Mouse (Mus musculus) embryonic stem cell, embryonic (primary cell): ENCODE results near the gene 2310009B15Rik.

Experiments used
- CTCF ChIA-PET, 4 experiments: fragments of 300-600 bp in 2 of 4; fragments of 350-600 bp in 2 of 4; sonication (Branson Sonifier 250); formaldehyde crosslinking; loops; one replicate each; lab custom pipeline; 2022; ENCODE audit warnings: inconsistent platforms in 2 of 4; lab: Charles Lee
- POLR2A ChIA-PET, 4 experiments: fragments of 300-600 bp in 2 of 4; fragments of 350-600 bp in 2 of 4; sonication (Branson Sonifier 250); formaldehyde crosslinking; loops; one replicate each; lab custom pipeline; 2022; ENCODE audit warnings: antibody characterized with exemption in 4 of 4, inconsistent platforms in 1 of 4; lab: Charles Lee

The 2310009B15Rik gene

DNA sequence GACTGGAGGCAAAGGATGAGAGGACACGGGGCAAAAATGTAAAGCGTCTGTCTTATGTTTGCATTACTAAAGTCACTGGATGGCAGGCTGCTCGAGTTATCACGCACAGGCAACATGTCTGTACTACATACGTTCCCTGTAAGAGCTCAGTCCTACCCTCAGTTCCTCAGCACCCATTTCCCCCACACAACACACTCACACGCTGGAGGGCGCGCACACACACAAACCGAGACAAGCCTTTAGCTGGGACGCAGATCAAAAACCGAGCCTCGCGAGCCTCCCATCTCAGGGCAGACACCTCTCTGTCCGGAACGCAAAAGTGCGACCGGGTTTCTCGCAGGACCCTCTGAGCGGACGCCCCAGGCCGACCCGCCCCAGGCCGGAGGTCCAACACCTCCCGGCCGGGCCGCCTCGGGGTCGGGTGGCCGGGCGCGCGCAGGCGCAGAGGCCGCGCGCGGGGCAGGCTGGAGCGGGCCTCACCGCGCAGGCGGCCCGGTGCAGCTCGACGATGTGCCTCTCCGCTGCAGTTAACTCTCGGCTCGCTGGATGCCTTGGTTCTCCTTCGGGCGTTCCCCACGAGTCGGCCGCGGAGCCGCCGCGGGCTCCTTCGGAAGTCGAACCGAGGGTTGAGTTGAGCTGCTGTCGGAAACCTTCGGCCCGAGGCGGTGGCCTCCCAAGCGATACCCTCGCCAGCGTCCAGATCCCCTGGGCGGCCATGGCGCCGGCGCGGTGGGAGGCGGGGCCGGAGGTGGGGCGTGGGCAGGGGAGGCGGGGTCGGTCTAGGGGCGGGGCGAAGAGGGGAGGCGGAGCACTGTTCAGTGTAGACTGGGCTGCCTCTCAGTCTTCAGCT lies at the start of gene 2310009B15Rik:
TSS of gene 2310009B15Rik (minus strand) at position 752 of the 850 bp plus-strand sequence.
- ChIA-PET POLR2A (interaction anchor here in 3 of 4 experiments (0.6 to 1.7 kb wide), 10 partner anchors 9 to 366 kb away, joined by 3 to 6 read pairs (median 4); no protein-coding TSS in a partner anchor), CTCF (interaction anchor here in 2 of 4 experiments (0.5 to 0.7 kb wide), 3 partner anchors 104 to 389 kb away, joined by 3 to 16 read pairs (median 5); no protein-coding TSS in a partner anchor)

DNA sequence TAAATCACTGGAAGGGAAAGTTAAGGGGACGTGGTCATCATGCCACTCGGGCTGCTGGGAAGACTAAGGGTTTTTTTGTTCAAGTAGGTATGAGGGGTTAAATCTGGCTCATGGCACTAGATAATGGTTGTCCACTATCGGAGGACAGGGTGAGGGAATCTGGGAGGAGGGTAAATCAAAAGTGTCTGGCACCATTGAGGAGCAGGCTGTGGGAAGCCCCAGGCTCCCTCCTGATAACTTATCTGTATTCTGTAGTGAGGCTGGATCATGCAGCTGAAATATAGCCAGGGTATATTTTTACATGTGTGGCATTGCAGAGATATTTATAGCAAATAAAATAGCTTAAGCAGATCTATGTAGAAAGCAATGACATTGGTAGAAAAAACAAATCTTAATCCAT lies 49.6 kb upstream of the 2310009B15Rik start:
- ChIA-PET CTCF (no interaction called here), POLR2A (no interaction called here)

DNA sequence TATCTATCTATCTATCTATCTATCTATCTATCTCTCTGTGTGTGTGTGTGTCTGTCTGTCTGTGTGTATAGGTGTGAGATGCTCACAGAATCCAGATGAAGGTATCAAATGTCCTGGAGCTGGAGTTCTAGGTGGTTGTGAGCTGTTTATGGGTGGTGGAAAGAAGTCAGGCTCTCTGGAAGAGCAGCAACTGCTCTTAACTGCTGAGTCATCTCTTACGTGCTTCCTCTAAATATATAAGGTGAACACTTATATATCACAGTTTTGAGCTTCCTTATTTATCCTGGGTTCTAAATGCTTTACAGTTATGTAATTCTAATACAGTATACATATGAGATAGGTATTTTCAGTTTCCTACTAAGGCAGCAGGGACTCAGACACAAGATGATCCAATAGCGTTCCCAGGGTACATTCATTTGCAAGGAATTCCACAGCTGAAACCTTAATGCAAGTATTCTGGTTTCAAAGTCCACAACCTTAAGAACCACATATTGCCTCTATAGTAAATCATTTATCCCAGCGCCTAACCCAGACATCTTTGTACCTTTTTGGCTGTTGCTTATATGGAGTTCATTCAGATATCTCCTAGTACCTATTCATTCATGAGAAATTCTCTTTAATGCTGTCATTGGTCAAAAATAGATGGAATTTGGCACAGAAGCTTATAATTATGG lies 48.6 kb upstream of the 2310009B15Rik start:
- POLR2A ChIA-PET = no interaction called here
- CTCF ChIA-PET = no interaction called here

- POLR2A ChIA-PET = interaction anchor here in 1 of 4 experiments (1.0 to 1.1 kb wide), 2 partner anchors 9 to 34 kb away, joined by 3 read pairs; no protein-coding TSS in a partner anchor
- CTCF ChIA-PET = interaction anchor here in 1 of 4 experiments (0.7 kb wide), 1 partner anchor 286 kb away, joined by 3 read pairs; no protein-coding TSS in a partner anchor
Observed at GRCm38 (mm10) chr1:138903894-138904293, 47.2 kb upstream of the 2310009B15Rik start.

GRCm38 (mm10) chr1:138901431-138902117 lies 44.9 kb upstream of the 2310009B15Rik start:
- ChIA-PET POLR2A (no interaction called here), CTCF (no interaction called here)

DNA sequence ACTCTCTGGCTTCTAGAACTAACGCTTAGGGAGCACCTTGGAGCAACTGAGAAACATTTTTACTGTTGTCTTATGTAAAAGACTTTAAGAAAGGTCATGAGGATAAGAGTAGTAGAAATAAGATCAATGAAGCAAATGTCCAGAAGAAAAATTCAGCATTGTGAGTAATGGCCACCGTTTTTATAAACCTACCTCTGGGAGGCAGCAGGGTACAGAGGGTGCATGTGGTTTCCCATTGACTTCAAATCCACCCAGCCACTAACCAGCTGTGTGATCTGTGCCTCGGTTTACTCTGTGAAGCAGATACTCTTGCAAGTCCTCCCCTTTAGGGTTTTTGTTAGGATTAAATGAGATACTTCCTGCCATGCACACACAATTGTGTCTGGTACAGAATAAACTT lies 39.4 kb upstream of the 2310009B15Rik start:
- POLR2A ChIA-PET = no interaction called here
- CTCF ChIA-PET = no interaction called here

- POLR2A ChIA-PET = interaction anchor here in 2 of 4 experiments (1.1 to 1.3 kb wide), 2 partner anchors 21 to 24 kb away, joined by 4 read pairs; no protein-coding TSS in a partner anchor
- CTCF ChIA-PET = no interaction called here
Observed at GRCm38 (mm10) chr1:138877470-138878254, 21.0 kb upstream of the 2310009B15Rik start.

DNA sequence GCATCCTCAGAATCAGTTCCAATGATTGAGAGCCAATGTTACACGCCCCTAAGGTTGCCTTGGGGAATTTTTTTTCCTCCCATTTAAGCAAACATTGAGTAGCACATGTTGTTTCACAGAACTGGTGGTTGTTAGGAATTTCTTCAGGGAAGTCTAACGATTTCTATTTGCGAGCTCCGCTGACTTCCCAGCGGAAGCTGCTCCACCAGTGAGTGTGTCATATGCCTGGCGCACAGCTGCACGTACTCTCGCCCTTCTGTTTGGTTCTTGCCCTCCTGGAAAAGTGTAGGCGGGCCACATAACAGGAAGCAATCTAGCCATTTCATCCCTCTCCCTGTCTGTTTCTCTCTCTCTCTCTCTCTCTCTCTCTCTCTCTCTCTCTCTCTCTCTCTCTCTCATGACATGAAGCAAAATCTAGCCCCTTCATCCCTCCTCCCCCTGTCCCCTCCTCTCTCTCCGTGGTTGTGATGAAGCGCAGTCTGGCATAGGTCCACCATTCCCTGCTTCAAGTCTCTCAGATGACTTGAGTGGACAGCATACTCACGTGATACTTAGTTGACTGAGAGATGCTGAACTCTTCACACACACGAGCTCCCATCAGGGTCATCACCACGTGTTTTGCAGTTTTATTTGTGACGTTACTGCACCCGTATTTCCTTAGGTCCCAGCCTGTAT lies 19.9 kb upstream of the 2310009B15Rik start:
- CTCF ChIA-PET = no interaction called here
- POLR2A ChIA-PET = interaction anchor here in 3 of 4 experiments (0.5 to 1.3 kb wide), 4 partner anchors 20 to 1923 kb away, joined by 3 to 4 read pairs (median 4); partner anchors contain the start of gene 2310009B15Rik (in 1 of the 3)

DNA sequence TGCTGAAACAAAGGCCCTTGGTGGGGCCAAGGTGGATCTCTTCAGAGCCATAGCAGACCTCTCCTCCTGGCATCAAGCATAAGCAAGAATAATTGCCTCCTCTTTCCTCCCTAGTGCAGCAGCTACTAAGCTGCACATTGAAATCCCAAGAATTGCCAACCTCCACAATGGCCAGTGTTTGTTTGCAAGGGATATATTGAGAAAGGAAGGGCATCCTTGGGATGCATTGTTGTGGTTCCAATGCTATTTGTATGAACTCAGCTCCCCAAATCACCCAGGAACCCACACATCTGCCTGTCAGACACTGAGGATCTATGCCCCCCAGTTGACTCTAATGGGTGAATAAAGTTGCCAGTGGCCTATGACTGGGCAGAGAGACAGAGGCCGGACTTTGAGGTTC lies 5.8 kb downstream of the 2310009B15Rik start:
- POLR2A ChIA-PET = no interaction called here
- CTCF ChIA-PET = no interaction called here

DNA sequence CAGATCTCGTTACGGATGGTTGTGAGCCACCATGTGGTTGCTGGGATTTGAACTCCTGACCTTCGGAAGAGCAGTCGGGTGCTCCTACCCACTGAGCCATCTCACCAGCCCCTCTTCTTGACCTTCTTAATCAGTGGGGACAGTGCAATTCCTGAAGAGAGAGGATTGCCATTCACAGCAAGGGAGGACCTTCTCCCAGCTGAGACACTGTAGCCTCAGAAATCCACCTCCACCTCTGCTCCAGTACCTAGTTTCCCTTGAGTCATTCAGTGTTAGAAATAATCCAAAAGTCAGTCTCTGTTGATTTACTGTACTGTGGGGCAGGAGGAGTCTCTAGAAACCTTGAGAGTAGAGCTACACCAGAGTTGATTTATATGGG lies 6.5 kb downstream of the 2310009B15Rik start:
- ChIA-PET CTCF (interaction anchor here in 1 of 4 experiments (0.7 kb wide), 1 partner anchor 310 kb away, joined by 4 read pairs; no protein-coding TSS in a partner anchor), POLR2A (interaction anchor here in 1 of 4 experiments (1.3 kb wide), 1 partner anchor 113 kb away, joined by 3 read pairs; no protein-coding TSS in a partner anchor)

DNA sequence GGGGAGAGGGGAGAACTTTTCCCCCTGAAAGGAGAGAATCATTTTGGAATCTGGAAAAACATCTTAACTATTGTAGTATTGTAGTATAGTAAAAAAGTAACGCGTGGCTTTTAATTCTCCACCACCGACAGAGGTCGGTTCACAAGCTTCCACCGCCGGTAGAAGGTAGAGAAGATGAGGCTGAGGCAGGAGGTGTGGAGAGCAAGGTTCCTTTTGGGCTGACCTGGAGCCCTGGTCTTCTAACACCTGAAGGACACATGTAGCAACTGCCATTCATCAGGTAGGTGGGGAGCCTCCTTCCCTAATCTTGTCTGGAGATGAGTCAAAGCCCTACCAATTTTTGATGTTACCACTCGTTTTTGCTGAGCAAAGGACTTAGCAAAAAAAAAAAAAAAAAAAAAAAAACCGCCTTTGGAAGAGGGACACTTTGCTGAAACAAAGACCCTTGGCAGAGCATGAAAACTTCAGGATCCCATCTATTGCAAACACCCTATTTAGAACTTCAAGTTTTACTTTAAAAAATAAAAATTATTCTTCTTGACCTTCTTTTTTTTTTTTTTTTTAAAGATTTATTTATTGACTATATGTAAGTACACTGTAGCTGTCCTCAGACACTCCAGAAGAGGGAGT lies 7.0 kb downstream of the 2310009B15Rik start:
- ChIA-PET POLR2A (interaction anchor here in 2 of 4 experiments (1.3 to 3.8 kb wide), 3 partner anchors 12 to 113 kb away, joined by 3 to 16 read pairs (median 4); partner anchors contain the start of gene Dennd1b (in 1 of the 2)), CTCF (interaction anchor here in 1 of 4 experiments (0.7 kb wide), 1 partner anchor 310 kb away, joined by 4 read pairs; no protein-coding TSS in a partner anchor)

DNA sequence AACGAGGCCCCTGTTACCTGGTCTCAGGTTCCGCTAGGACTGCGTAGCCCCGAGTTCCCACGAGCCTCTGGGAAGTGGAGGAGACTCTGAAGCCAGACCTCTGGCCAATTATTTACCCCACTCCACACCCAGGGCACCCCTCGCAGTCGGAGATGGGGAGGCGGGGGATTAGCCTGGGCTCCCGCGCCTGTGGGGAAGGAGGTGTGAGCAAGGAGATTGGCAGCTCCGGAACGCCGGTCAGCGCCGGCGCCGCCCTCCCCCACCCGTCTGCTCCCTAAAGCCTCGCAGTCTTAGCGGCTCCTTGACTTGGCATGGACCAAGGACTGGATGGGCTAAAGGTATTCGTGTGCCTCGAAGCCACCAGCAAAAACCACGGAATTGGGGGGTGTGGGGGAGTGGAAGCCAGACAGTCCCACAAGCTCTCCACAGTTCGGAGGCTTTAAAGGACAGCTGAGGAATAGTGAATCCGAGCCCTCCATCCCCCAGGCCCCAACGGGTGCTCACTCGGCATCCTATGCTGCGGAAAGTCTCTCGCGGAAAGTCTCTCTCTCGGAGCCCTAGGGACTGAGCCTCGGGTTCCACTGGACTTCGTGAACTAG lies 8.0 kb downstream of the 2310009B15Rik start, which contains the start of gene Lhx9:
TSS of gene Lhx9 (minus strand) at position 67 of the 599 bp plus-strand sequence.
- POLR2A ChIA-PET = interaction anchor here (0.6 to 3.8 kb wide), 6 partner anchors 11 to 230 kb away, joined by 3 to 16 read pairs (median 3); partner anchors contain the start of gene Dennd1b (in 2 of the 4)

DNA sequence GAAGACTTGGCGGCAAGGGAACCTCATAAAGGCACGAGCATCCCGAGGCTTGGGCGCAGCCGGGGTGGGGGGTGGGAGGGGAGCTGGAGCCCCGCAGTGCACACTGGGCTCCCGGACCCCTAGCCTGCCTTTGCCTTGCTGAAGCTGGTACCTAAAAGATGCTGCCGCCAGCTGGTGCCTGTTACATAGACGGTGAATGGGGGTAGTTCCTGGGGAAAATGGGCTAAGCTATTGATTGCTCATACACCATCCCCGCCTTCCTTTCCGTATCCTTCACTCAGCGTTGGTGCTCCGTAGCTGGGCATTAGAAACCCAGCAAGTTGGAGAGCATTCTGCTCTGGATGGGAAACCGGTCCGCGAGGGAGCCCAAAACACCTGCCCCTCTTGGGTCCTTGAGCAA lies 8.6 kb downstream of the 2310009B15Rik start:
- CTCF ChIA-PET = interaction anchor here in 1 of 4 experiments (0.6 kb wide), 1 partner anchor 94 kb away, joined by 4 read pairs; no protein-coding TSS in a partner anchor
- POLR2A ChIA-PET = interaction anchor here in 3 of 4 experiments (1.1 to 3.8 kb wide), 5 partner anchors 9 to 229 kb away, joined by 3 to 16 read pairs (median 3); partner anchors contain the start of gene Dennd1b (in 2 of the 3)

More for the DNA sequence above, 8.0 kb downstream of the 2310009B15Rik start, which contains the start of gene Lhx9:
- CTCF ChIA-PET = no interaction called here

GRCm38 (mm10) chr1:138847146-138847545 lies 9.5 kb downstream of the 2310009B15Rik start:
- ChIA-PET CTCF (interaction anchor here in 3 of 4 experiments (0.6 to 1.7 kb wide), 3 partner anchors 11 to 93 kb away, joined by 4 to 5 read pairs (median 4); no protein-coding TSS in a partner anchor), POLR2A (interaction anchor here in 3 of 4 experiments (0.6 to 3.8 kb wide), 7 partner anchors 9 to 1954 kb away, joined by 3 to 16 read pairs (median 4); no protein-coding TSS in a partner anchor)

DNA sequence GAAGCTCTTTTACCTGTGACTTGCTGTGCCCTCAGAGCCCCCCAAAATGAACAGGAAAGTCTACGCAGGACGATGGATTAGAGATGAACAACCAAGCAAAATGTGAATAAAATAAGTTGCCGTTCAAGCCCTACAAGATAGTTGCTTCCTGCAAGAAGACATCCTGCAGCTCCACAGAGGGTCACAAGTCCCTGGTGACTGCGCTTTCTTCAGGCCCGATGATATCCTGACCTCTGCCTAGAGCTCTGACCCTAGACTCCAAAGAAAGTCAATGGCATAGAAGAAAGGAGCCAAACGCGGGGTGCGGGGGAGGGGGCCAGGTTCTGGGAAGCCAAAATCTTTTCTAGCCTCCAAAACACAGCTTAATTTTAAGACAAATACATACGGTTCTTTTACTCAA lies 10.1 kb downstream of the 2310009B15Rik start:
- ChIA-PET CTCF (interaction anchor here in 1 of 4 experiments (1.7 kb wide), 1 partner anchor 12 kb away, joined by 5 read pairs; no protein-coding TSS in a partner anchor), POLR2A (interaction anchor here in 3 of 4 experiments (0.7 to 3.8 kb wide), 4 partner anchors 8 to 255 kb away, joined by 3 to 16 read pairs (median 4); no protein-coding TSS in a partner anchor)
